In genomic region chr19:18436351-18436750, GRCm38 (mm10) we compare ENCODE assay signal across 19 mouse cellular contexts.
DNase-seq lines count a peak whose midpoint lies in the region; ATAC-seq and TF ChIP-seq lines count a peak whose summit lies in the region.
"Had no signal": no experiment of that assay in that cellular context is flagged by ENCODE, and none has a peak within 500 bp of the region (broad histone marks: within the 10 kb centered on the region; RNA-seq: fewer than 3 reads in every experiment).

No protein-coding gene starts in this region.

- whole genome bisulfite sequencing in intestine, embryonic 16.5 days, result 32% methylated on average over 3 of the region's 3 CpGs
- 25% methylated on average over 3 of the region's 3 CpGs for WGBS in intestine, embryonic 15.5 days
- 20% methylated on average over 3 of the region's 3 CpGs for WGBS in lung, postnatal 0 days
- WGBS in limb, embryonic 15.5 days, result 7% methylated on average over 3 of the region's 3 CpGs
- 66% methylated on average over 3 of the region's 3 CpGs for WGBS in cerebellum, adult 2 months

- H3K4me3 ChIP-seq in intestine, embryonic 16.5 days (ENCODE audit: low read length), result no peak overlapping the region
- no peak overlapping the region for H3K4me3 ChIP-seq in intestine, embryonic 15.5 days (replicated peaks)
- no peak overlapping the region for H3K4me3 ChIP-seq in lung, postnatal 0 days (ENCODE audit: low read depth, low read length)
- H3K4me3 ChIP-seq in limb, embryonic 15.5 days, result no peak overlapping the region
- no peak overlapping the region for H3K4me3 ChIP-seq in cerebellum, adult 2 months (replicated peaks; ENCODE audit: insufficient read depth, low read depth, low read length)
- H3K4me3 ChIP-seq: embryonic facial prominence, embryonic 15.5 days; forebrain, embryonic 15.5 days; heart, embryonic 15.5 days; stomach, embryonic 15.5 days had no signal

- no peak for TF ChIP-seq EP300 in lung, postnatal 0 days (IDR thresholded peaks at IDR 0.05)

- H3K9ac ChIP-seq in intestine, embryonic 16.5 days (ENCODE audit: low read depth, low read length), result no peak overlapping the region
- no peak overlapping the region for H3K9ac ChIP-seq in intestine, embryonic 15.5 days
- no peak overlapping the region for H3K9ac ChIP-seq in lung, postnatal 0 days (replicated peaks; ENCODE audit: low read depth)
- H3K9ac ChIP-seq in limb, embryonic 15.5 days, result no peak overlapping the region
- H3K9ac ChIP-seq: embryonic facial prominence, embryonic 15.5 days; forebrain, embryonic 15.5 days; heart, embryonic 15.5 days; stomach, embryonic 15.5 days had no signal

- DNase-seq in lung, postnatal 0 days (ENCODE audit: low spot score), result peak; percentile 47
- no peak for DNase-seq in lung, postnatal 25 days (ENCODE audit: low spot score)
- DNase-seq in embryo, embryonic 11 days, result peak; percentile 57
- DNase-seq in cerebellum, adult 9-10 months, result no peak
- DNase-seq in cerebellum, adult 2 months, result no peak
- DNase-seq: cerebellum, adult 18-20 months; left cerebral cortex, postnatal 4 days; right cerebral cortex, postnatal 4 days; thymus, postnatal 4 days had no signal

- no peaks in the 10 kb centered on the region for H3K27me3 ChIP-seq in intestine, embryonic 16.5 days (replicated peaks; ENCODE audit: control insufficient read depth, insufficient read depth, low read length)
- H3K27me3 ChIP-seq in intestine, embryonic 15.5 days (replicated peaks), result no peaks in the 10 kb centered on the region
- H3K27me3 ChIP-seq in lung, postnatal 0 days (replicated peaks; ENCODE audit: insufficient read depth, low read length), result no peaks in the 10 kb centered on the region
- H3K27me3 ChIP-seq in limb, embryonic 15.5 days, result no peaks in the 10 kb centered on the region
- no peaks in the 10 kb centered on the region for H3K27me3 ChIP-seq in cerebellum, adult 2 months (ENCODE audit: control insufficient read depth, insufficient read depth, low read length)
- H3K27me3 ChIP-seq: embryonic facial prominence, embryonic 15.5 days; forebrain, embryonic 15.5 days; heart, embryonic 15.5 days; stomach, embryonic 15.5 days had no signal

- H3K4me1 ChIP-seq in intestine, embryonic 16.5 days (ENCODE audit: control insufficient read depth, insufficient read depth, low read length), result no peaks in the 10 kb centered on the region
- no peaks in the 10 kb centered on the region for H3K4me1 ChIP-seq in intestine, embryonic 15.5 days (replicated peaks)
- no peaks in the 10 kb centered on the region for H3K4me1 ChIP-seq in lung, postnatal 0 days (ENCODE audit: insufficient read depth, low read depth, low read length)
- no peaks in the 10 kb centered on the region; the same call in 1 of the 2 replicates for H3K4me1 ChIP-seq in limb, embryonic 15.5 days
- no peaks in the 10 kb centered on the region for H3K4me1 ChIP-seq in cerebellum, adult 2 months (ENCODE audit: control insufficient read depth, insufficient read depth, low read length)
- H3K4me1 ChIP-seq: embryonic facial prominence, embryonic 15.5 days; forebrain, embryonic 15.5 days; heart, embryonic 15.5 days; stomach, embryonic 15.5 days had no signal

- H3K4me2 ChIP-seq in intestine, embryonic 16.5 days (ENCODE audit: low read depth, low read length), result no peak overlapping the region
- no peak overlapping the region for H3K4me2 ChIP-seq in intestine, embryonic 15.5 days (replicated peaks)
- no peak overlapping the region for H3K4me2 ChIP-seq in lung, postnatal 0 days (replicated peaks; ENCODE audit: low read depth, low read length)
- no peak overlapping the region for H3K4me2 ChIP-seq in limb, embryonic 15.5 days
- H3K4me2 ChIP-seq: embryonic facial prominence, embryonic 15.5 days; forebrain, embryonic 15.5 days; heart, embryonic 15.5 days; stomach, embryonic 15.5 days had no signal

- H3K9me3 ChIP-seq in intestine, embryonic 16.5 days (ENCODE audit: control insufficient read depth, low read length), result no peaks in the 10 kb centered on the region
- H3K9me3 ChIP-seq in intestine, embryonic 15.5 days, result no peaks in the 10 kb centered on the region
- no peaks in the 10 kb centered on the region for H3K9me3 ChIP-seq in lung, postnatal 0 days (ENCODE audit: low read length)
- H3K9me3 ChIP-seq in limb, embryonic 15.5 days, result no peaks in the 10 kb centered on the region
- H3K9me3 ChIP-seq: embryonic facial prominence, embryonic 15.5 days; forebrain, embryonic 15.5 days; G1E; heart, embryonic 15.5 days; stomach, embryonic 15.5 days had no signal

- no peak for TF ChIP-seq POLR2A in cerebellum, adult 2 months (IDR thresholded peaks at IDR 0.05; ENCODE audit: borderline replicate concordance, insufficient read depth, low read length)

- H3K36me3 ChIP-seq in intestine, embryonic 16.5 days (ENCODE audit: control insufficient read depth, insufficient read depth, low read length), result no peaks in the 10 kb centered on the region
- H3K36me3 ChIP-seq in intestine, embryonic 15.5 days, result no peaks in the 10 kb centered on the region
- no peaks in the 10 kb centered on the region for H3K36me3 ChIP-seq in lung, postnatal 0 days (ENCODE audit: insufficient read depth, low read length)
- H3K36me3 ChIP-seq in limb, embryonic 15.5 days, result no peaks in the 10 kb centered on the region
- H3K36me3 ChIP-seq: embryonic facial prominence, embryonic 15.5 days; forebrain, embryonic 15.5 days; G1E; heart, embryonic 15.5 days; stomach, embryonic 15.5 days had no signal

- no peak for TF ChIP-seq CTCF in lung, postnatal 0 days (IDR thresholded peaks at IDR 0.05)
- TF ChIP-seq CTCF in cerebellum, adult 2 months (IDR thresholded peaks at IDR 0.05; ENCODE audit: borderline replicate concordance, insufficient read depth, low read depth, low read length), result no peak

- ATAC-seq in intestine, embryonic 16.5 days, result peak; percentile 58
- no peak for ATAC-seq in intestine, embryonic 15.5 days
- peak; percentile 48 for ATAC-seq in lung, postnatal 0 days
- peak; percentile 44; the same call in 1 of the 2 replicates for ATAC-seq in limb, embryonic 15.5 days (ENCODE audit: insufficient number of reproducible peaks, low FRiP score, low TSS enrichment, low read depth)
- ATAC-seq: forebrain, embryonic 15.5 days; midbrain, embryonic 16.5 days had no signal

- no peak overlapping the region for H3K27ac ChIP-seq in intestine, embryonic 16.5 days (ENCODE audit: low read length)
- no peak overlapping the region for H3K27ac ChIP-seq in intestine, embryonic 15.5 days
- H3K27ac ChIP-seq in lung, postnatal 0 days (ENCODE audit: low read length), result no peak overlapping the region
- H3K27ac ChIP-seq in limb, embryonic 15.5 days, result no peak overlapping the region
- no peak overlapping the region for H3K27ac ChIP-seq in cerebellum, adult 2 months (ENCODE audit: insufficient read depth, low read length)
- H3K27ac ChIP-seq: embryonic facial prominence, embryonic 15.5 days; forebrain, embryonic 15.5 days; heart, embryonic 15.5 days; macrophage; stomach, embryonic 15.5 days had no signal

Comparison
In these comparisons a context has a peak if more than half of its experiments do, and no peak if none do; other contexts are left out.
1. DNase-seq: peak in lung, postnatal 0 days (single experiment) and embryo, embryonic 11 days (single experiment); none in lung, postnatal 25 days (single experiment), cerebellum, adult 9-10 months (single experiment) and cerebellum, adult 2 months (0 of 2).